8 mouse cellular contexts compared by ENCODE assay signal in genomic region chr12:31913614-31914013, GRCm38 (mm10). TPM values are rescaled to one million over a fixed set of nuclear protein-coding genes. Genes with fewer than 3 reads are reported as not detected.
DNase-seq lines count a peak whose midpoint lies in the region.
"Had no signal": no experiment of that assay in that cellular context is flagged by ENCODE, and none has a peak within 500 bp of the region (broad histone marks: within the 10 kb centered on the region; RNA-seq: fewer than 3 reads in every experiment).

No protein-coding gene starts in this region.

- peak; percentile 70 for DNase-seq in layer of hippocampus, adult 9-11 months
- DNase-seq in layer of hippocampus, postnatal 25 days (ENCODE audit: extremely low spot score in 1 of 2, low spot score in 1 of 2): no peak
- peak; percentile 67 for DNase-seq in adrenal gland, postnatal 14 days
- peak; percentile 88 to 91 for DNase-seq in cerebellum, postnatal 25 days
- peak; percentile 64 to 71 for DNase-seq in heart, postnatal 10 days
- DNase-seq in kidney, postnatal 25 days: no peak
- no peak for DNase-seq in thymus, postnatal 4 days
- DNase-seq: kidney, adult 18-20 months had no signal

- intact Hi-C loops in heart, postnatal 10 days (cut with DNase I): no loop called here

RNA-seq across cellular contexts. Expression of gene Hbp1, which starts 36.7 kb away (rescaled TPM):
- total RNA-seq in layer of hippocampus, postnatal 25 days (2021): 10 to 100 TPM; 23.0 to 27.0 TPM
- total RNA-seq in adrenal gland, postnatal 14 days (2021): 102 and 113 TPM in 2 replicates
- total RNA-seq in heart, postnatal 10 days (2021): 10 to 100 TPM; 87.8 to 90.0 TPM

Comparison
In these comparisons a context has a peak if more than half of its experiments do, and no peak if none do; other contexts are left out.
1. DNase-seq: peak in layer of hippocampus, adult 9-11 months (single experiment), adrenal gland, postnatal 14 days (single experiment), cerebellum, postnatal 25 days (2 of 2) and heart, postnatal 10 days (2 of 2); none in layer of hippocampus, postnatal 25 days (0 of 2), kidney, postnatal 25 days (0 of 2) and thymus, postnatal 4 days (single experiment).